Mouse (Mus musculus) kidney, postnatal 14 days (tissue): ENCODE data around the gene Tnrc18.

Source experiments
- DNase-seq: peaks from one replicate; pipeline ENCODE4 v3.0.0; 2022; ENCODE audit warnings: mixed read lengths

Gene Tnrc18

DNA sequence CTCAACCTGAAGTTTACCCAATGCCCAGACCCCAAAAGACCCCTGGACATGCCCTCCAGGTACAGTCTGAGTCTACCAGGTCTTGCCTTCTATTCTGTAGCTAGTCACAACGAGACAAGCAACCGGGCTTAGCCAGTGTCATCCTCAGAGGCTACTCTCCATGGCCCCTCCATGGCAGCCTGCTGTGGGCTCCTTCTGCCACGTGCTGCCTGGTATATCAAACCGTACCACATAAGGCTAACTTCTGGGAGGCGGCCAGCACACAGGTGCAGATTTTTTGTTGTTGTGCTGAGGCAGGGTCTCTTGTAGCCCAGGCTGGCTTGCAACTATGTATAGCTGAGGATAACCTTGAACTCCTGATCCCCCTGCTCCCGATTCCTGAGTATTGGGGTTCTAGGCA is 101.4 kb downstream of the Tnrc18 start:
- no peak for DNase-seq

- DNase-seq = no peak
Measured at GRCm38 (mm10) chr5:142715059-142715458, 102.4 kb downstream of the Tnrc18 start.

DNA sequence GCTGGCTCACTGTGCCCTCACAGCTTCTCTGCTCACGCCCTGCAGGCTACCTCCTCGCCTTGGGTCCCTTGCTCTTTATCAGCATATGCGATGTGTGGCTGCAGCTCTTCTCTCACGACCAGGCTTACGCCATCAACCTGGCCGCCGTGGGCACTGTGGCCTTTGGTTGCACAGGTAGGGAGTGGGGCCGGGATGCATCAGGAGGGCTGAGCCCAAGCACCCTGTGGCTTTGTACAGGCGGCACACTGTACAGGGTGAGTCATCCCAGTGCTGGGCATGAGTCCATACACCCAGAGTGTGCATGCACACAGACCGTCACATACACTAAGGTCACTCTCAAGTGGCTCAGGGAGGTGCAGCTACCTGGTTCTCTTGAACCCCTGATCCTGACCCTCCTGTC is 103.5 kb downstream of the Tnrc18 start:
- no peak for DNase-seq

GRCm38 (mm10) chr5:142712373-142712772 is 105.1 kb downstream of the Tnrc18 start:
- no peak for DNase-seq

DNA sequence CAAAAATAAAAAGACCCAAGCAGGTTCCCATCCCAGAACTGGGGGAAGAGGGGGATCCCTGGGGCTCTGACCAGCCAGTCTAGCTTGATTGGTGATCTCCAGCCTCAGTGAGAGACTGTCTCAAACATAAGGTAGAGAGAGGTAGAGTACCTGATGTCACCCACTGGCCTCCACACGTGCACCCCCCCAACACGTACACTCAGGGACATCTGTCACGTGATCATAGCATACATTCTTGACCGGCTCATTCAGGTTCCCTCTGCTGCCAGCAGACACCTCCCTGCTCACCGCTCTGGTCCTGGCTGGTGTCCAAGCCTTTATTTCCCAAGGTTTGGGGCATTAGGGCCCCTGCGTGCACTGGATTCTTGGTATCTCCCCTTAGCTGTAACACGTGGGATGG is 108.0 kb downstream of the Tnrc18 start:
- DNase-seq = no peak

DNA sequence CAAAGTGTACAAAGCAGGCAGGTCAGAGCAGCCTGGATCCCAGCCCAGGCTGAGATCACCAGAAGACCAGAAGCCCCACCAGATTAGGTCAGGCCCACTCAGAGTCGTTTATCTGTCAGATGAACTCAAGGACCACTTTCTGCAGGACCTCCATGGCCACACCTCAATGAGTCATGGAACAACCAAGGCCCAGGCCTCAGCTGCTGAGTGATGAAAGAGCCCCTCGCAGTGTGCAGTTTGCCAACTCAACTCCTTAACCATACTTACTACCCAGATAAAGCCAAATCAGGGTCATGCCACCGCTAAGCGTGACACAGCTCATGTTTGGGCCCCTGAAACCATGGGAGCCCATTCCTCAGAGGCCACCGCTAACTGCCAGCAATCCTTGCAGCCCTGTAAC is 109.8 kb downstream of the Tnrc18 start:
- DNase-seq = no peak

DNA sequence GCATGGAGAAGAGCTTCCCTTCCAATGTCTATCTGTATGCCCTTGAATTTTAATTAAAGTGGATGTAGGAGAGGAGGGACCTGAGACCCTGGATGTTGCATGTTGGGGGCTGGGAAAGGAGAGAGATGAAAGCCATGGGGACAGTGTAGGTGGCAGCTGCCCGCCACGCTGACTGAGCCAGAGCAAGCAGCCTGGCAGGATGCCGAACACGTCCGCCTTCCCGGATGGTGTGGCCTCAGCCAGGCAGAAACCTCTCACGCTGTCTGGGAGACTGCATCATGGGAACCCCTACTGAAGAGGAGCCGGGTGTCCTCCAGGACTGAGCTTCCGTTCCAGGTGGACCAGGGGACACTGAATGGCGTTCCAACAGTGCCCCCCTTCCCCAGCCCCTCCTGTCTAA is 113.9 kb downstream of the Tnrc18 start:
- DNase-seq = no peak

DNA sequence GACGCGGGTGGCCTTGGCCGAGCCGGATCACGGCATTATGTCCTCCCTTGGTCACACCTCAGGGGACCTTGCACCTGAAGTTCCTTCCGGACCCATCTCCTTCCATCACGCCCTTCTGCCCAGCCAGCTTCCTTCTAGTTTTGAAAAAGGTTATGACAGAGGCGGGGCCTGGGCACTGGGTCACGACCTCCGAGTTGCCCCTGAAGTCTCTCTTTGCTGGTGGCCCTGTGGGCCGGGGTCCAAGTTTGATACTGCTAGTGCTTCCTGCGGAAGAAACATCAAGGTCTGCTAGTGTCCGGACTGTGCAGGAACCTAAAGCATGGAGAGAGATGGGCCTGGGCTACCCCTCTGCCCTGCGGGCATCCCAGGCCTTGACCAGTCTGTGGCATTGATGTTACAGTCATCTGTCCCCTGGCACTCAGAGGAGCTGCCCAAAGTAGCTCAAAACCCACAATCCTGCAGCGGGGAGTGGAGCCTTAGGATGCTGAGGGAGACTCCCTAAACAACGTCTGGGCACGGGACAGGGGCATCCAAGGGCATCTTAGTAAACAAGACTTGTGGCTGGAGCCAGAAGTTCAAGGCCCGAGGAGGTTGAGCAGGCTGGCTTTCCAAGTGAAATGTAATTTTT is 114.8 kb downstream of the Tnrc18 start:
- no peak for DNase-seq

- DNase-seq = peak; percentile 38
Measured at GRCm38 (mm10) chr5:142701651-142702510, 115.6 kb downstream of the Tnrc18 start.

- DNase-seq = peak; percentile 40
Measured at GRCm38 (mm10) chr5:142700842-142701589, 116.4 kb downstream of the Tnrc18 start.

GRCm38 (mm10) chr5:142697742-142698141 is 119.7 kb downstream of the Tnrc18 start:
- DNase-seq = no peak

- no peak for DNase-seq
Measured at GRCm38 (mm10) chr5:142696865-142697264, 120.6 kb downstream of the Tnrc18 start.

- no peak for DNase-seq
Measured at GRCm38 (mm10) chr5:142696258-142696657, 121.2 kb downstream of the Tnrc18 start.

- peak; percentile 65 for DNase-seq
Measured at GRCm38 (mm10) chr5:142694627-142695340, 122.7 kb downstream of the Tnrc18 start.

DNA sequence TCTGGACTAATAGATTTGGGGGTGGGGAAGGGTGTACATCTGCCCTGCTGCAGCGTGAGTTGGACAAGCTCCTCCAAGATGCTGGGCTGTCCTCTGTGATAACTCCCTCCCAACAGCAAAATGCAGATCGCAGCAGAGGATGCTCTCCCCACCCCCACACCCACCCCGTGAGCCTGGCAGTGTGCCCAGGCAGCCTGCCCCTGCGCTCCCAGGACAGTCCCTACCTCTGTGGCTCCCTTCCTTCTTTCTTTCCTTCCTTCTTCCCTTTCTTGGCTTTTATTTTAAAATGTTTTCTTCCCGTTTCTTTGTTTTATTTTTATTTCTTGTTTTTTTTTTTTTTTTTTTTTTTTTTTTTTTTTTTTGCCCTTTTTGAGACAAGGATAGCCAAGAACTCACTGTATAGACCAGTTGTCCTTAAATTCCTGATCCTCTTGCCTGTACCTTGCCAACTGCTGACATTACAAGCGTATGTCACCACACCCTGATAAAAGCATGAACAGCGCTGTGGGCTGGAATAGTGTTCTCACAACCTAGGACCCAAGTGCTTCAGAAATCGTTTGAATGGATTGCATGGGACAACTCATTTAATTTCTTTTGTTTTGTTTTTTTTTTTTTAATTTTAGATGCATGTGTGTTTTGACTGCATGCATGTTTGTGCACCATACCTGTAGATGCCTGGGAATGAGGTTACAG is 123.6 kb downstream of the Tnrc18 start:
- DNase-seq = no peak

DNA sequence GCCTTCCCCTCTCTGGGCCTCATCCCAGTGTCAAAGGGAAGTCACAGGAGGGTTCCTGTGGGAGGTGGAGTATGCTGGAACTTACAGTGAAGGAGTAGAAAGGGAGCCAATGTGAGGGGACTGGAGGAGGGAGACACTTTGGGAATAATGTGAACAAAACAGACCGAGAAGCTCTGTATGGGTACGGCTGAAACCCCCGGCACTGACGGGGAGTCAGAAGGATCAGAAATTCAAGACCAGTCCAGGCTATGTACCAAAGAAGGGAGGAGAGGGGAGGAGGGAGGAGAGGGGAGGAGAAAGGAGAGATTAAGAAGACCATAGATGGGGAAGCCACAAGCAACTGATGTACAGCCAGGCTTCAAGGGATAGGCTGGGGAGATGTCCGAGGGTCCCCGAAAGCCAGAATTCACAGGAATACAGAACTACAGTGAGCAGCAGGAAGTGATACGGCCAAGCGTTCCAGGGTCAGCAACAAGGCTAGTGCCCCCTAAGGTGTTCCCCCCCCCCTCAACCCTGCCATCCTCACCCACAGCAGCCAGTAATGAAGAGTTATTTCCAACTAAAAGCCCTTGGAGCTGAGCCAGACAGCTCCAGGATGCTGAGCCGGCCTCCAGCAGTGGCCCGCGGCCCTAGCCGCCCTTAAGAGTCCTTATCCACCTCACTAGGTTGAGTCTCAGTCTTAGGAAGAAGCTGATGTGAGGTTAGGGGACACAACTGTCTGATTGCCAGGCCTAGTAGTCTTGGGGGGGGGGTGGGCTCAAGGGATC is 124.3 kb downstream of the Tnrc18 start:
- DNase-seq = no peak

DNA sequence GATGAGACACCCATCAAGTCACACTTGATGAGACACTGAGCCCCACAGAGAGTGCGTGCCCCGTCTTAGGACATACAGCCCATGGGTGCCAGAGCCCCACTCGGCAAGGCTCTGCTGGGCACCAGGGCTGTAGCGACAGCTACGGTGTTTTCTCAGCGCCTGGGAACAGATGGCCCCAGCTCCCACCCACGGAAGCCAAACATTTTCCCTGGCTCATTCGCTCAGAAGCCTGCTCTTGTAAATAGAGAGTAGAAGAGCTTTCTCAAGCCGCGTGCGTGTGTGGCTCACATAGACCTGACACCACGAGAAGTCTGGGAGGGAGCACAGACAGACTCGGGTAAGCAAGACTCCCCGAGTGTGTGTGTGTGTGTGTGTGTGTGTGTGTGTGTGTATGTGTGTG is 125.2 kb downstream of the Tnrc18 start, which contains the start of gene Slc29a4:
Slc29a4 (plus strand) TSS at position 265 of the 400 bp plus-strand sequence.
- DNase-seq = no peak

- DNase-seq = no peak
Measured at GRCm38 (mm10) chr5:142690343-142690742, 127.1 kb downstream of the Tnrc18 start.

- no peak for DNase-seq
Measured at GRCm38 (mm10) chr5:142688866-142689265, 128.6 kb downstream of the Tnrc18 start.

DNA sequence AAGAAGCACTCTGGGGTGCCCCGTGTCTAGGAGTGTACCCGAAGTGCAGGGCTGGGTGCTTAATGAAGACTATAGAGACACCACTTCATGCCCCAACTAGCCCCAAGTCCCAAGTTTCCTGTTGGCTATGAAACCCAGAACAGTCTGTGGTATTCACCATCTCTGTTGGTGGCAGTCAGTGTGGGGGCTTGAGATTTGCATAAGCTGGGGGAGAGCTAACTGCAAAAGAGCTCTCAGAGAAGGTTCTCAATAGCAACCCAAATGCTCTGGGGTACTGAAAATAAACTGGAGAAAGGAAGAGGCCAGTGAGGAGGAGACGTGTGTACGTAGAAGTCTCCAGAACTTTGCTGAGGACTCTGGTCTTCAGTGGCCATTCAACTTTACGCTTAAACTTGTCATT is 134.9 kb downstream of the Tnrc18 start:
- no peak for DNase-seq

GRCm38 (mm10) chr5:142681911-142682310 is 135.6 kb downstream of the Tnrc18 start:
- DNase-seq = no peak
